Mouse (Mus musculus) left cerebral cortex, adult 9 months (tissue): ENCODE data around the gene Pes1.

Experiments
- DNase-seq, 2 experiments: peaks; one replicate each; pipeline ENCODE4 v3.0.0; 2022; ENCODE audit warnings: low spot score in 2 of 2

Gene Pes1

DNA sequence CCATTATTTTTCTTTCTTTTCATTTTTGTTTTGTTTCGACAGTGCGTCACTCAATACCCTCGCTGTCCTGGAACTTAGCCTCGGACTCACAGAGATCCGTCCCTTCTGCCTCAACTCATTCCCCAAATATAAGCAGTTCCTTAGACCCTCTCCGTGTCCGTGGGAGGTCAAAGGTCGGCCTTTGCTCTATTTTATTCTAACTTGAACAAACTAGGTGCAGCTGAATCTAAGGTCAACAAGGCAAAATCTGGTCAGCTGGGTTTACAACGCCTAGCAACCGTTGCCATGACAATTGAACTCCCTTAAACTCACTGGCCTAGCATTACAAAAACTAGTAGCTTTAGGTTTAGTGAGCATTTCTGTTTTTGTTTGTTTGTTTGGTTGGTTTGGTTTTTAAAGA lies 620 bp upstream of the Pes1 start:
- DNase-seq, result no peak

- DNase-seq, result no peak
These were observed 819 bp downstream of the Pes1 start for GRCm38 (mm10) chr11:3964416-3965172.

- no peak for DNase-seq
These were observed 6.1 kb downstream of the Pes1 start for GRCm38 (mm10) chr11:3969837-3970236.

DNA sequence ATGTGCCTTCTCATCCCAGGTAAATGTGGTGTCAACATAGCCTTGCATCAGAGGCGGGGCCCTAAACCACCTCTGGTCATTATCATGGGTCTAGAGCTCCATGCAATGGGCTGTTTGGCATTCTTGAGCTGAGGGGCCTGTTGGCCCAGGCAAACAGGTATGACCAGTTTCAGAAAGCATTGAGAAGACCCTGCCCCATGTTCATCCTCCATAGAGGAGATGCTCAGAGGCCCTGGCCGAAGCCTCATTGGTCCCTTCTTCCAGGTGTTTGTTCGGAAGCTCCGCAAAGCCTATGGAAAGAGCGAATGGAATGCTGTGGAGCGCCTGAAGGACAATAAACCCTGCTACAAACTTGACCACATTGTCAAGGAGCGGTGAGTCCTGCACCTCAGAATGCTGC lies 6.6 kb downstream of the Pes1 start:
- DNase-seq, result no peak

DNA sequence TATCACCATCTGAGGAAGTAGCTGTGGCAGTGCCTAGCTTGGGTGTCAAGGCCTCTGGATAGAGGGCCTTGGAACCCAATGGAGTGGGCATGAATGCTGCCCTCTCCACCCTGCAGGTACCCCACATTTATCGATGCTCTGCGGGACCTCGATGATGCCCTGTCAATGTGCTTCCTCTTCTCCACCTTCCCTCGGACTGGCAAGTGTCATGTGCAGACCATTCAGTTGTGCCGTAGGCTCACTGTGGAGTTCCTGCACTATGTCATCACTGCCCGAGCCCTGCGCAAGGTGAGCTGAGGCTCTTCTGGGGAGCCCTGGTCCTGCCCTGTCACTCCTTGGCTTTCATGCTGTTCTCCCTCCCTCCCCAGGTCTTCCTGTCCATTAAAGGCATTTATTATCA lies 9.3 kb downstream of the Pes1 start:
- no peak for DNase-seq

- no peak for DNase-seq
These were observed 10.5 kb downstream of the Pes1 start for GRCm38 (mm10) chr11:3974311-3974710.

DNA sequence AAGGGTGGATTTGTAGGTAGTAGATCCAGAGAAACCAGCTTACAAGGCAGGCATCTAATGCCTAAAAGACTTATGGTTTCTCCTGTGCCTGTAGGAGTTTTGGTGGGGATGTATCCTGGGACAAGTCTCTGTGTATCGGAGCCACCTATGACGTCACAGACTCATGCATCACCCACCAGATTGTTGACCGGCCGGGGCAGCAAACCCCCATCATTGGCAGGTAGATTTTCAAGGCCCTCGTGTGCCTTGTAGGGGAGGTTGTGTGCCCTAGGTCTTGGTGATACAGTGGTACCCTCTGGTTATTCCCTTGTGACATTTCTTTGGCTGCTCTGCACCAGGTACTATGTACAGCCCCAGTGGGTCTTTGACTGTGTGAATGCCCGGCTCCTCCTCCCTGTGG lies 12.9 kb downstream of the Pes1 start, which contains the start of gene 4930556J24Rik:
TSS of gene 4930556J24Rik (minus strand) at position 101 of the 400 bp plus-strand sequence.
- no peak for DNase-seq

DNA sequence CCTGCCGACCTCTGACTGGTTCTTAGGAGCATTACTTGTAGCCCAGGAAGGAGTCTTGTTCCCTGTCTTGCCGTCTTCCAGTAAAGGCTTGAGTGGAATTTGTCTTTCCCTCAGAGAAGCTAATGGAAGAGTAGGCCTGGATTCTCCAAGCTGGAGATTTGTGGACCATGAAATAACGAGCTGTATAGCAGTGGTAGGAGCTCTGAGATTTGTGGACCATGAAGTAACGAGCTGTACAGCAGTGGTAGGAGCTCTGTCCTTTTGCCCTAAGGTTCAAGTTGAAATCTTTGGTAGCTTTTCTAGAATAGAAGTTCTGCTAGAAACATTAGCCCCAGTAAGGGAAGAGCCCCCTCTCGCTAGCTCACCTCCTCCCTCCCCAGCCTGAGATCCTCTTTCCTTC lies 14.6 kb downstream of the Pes1 start:
- DNase-seq, result no peak

DNA sequence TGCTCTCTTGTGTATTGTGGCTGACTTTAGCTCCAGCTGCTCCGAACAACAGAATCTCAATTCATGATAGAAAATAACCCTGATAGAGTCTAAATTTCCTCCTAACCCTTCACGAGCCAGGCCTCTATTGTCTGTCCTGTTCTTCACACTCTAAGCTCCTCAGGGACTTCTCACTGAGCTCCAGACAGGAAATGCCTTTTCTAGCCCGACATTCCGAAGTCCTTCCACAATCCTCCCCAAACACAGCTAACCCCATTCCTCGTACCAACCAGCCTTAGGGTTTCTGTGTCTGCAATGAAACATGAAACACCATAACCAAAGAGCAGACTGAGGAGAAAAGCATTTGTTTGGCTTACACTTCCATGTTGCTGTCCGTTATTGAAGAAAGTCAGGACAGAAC lies 17.8 kb downstream of the Pes1 start:
- DNase-seq, result no peak

GRCm38 (mm10) chr11:3982275-3983209 lies 18.8 kb downstream of the Pes1 start:
- no peak for DNase-seq

- DNase-seq, result peak in 1 of 2 experiments; percentile 47
These were observed 19.6 kb downstream of the Pes1 start, which contains the start of gene Gal3st1 for GRCm38 (mm10) chr11:3983291-3983862. Gene Gal3st1, plus strand, starts transcription at chr11:3983636.

- DNase-seq, result no peak
These were observed 20.3 kb downstream of the Pes1 start for GRCm38 (mm10) chr11:3983863-3984745.

- DNase-seq, result no peak
These were observed 26.0 kb downstream of the Pes1 start for GRCm38 (mm10) chr11:3989748-3990147.

GRCm38 (mm10) chr11:3993132-3993531 lies 29.4 kb downstream of the Pes1 start:
- DNase-seq, result no peak

DNA sequence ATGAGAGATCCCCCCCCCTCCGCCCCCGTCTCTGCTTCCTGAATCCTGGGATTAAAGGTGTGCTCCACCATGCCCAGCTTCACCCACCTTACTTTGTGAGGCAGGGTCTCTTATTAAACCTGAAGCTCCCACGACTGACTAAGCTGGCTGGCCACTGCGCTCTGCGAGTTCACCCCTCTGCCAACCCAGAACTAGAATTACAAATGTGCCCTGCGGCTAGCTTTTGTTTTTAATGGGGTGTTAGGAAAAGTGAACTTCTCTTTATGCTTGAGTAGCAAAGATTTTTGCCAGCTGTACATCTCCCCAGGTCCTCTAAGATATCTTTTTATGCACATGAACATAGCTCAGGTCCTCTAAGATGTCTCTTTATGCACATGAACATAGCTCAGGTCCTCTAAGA lies 30.1 kb downstream of the Pes1 start:
- no peak for DNase-seq

GRCm38 (mm10) chr11:3995511-3995910 lies 31.7 kb downstream of the Pes1 start:
- DNase-seq, result no peak

- no peak for DNase-seq
These were observed 33.1 kb downstream of the Pes1 start for GRCm38 (mm10) chr11:3996840-3997239.

DNA sequence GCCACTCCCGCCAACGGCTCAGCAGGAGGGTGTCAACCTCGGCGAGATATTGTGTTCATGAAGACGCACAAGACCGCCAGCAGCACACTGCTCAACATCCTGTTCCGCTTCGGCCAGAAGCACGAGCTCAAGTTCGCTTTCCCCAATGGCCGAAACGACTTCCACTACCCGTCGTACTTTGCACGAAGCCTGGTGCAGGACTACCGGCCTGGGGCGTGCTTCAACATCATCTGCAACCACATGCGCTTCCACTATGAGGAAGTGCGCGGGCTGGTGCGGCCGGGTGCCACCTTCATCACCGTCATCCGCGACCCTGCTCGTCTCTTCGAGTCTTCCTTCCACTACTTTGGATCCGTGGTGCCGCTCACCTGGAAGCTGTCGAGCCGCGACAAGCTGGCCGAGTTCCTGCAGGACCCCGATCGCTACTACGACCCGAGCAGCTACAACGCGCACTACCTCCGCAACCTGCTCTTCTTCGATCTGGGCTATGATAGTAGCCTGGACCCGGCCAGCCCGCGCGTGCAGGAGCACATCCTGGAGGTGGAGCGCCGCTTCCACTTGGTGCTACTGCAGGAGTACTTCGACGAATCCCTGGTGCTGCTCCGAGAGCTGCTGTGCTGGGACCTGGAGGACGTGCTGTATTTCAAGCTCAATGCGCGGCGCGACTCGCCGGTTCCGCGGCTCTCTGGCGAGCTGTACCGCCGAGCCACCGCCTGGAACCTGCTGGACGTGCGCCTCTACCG lies 34.4 kb downstream of the Pes1 start:
- no peak for DNase-seq

GRCm38 (mm10) chr11:3999547-3999946 lies 35.8 kb downstream of the Pes1 start:
- DNase-seq, result no peak

DNA sequence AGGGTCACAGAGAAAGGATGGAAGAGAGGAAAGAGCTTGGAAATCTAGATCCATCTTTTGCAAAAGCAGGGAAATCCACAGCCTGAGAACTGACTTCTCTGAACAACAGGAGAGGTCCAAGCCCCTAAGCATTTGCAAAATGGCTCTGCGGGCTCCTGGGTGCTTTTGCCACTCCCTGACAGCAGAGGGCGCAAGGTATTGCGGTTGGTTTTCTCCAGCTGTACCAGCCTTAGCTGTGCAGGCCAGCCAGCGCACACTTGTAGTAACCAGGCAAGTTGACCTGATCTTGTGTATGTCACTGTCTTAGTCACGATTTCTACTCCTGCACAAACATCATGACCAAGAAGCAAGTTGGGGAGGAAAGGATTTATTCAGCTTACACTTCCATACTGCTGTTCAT lies 37.8 kb downstream of the Pes1 start:
- peak in 1 of 2 experiments; percentile 73 for DNase-seq
